Mouse (Mus musculus): ENCODE measurements around the gene Aldh3b1. TPM values are rescaled to one million over a fixed set of nuclear protein-coding genes. Genes with fewer than 3 reads are reported as not detected.

Aldh3b1 gene
- polyA plus RNA-seq, 1 experiment from 2014 or later, result 22.2 TPM

DNA sequence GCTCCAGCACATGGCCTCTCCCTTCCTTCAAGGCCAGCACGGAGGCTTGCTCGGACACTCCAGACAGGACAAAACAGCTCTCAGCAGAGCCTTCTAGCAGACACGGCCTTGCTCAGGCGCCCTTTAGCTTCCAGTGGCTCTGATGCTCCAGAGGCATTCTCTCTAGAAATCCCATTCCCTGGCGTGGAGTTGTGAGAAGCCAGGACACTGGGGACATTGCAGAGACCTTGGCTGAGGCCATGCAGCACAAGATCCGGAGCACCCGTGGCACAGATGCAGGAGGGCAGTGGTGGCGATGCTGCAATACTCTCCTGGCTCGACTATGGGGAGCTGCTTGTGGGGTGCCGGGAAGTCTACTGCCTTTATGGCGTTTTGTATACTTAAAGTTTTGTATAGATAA, 12.9 kb downstream of the Aldh3b1 start:
- in situ Hi-C loops (cut with MboI; ENCODE audit: low pct_unique_long_range_greater_than_20kb), result no loop called here
- CTCF ChIA-PET, result interaction anchor here (1.5 to 3.3 kb wide), 2 partner anchors 10 to 96 kb away, joined by 3 to 13 read pairs; partner anchors contain the start of gene Ndufv1
- ATAC-seq (no peak), DNase-seq (ENCODE audit: low read depth, low spot score) (no peak)
- no peak for TF ChIP-seq CTCF (IDR thresholded peaks at IDR 0.05)
- POLR2A ChIA-PET, result interaction anchor here (0.8 kb wide), 1 partner anchor 25 kb away, joined by 3 read pairs; no protein-coding TSS in a partner anchor
- H3K27me3 ChIP-seq, result no peaks in the 10 kb centered on the region

DNA sequence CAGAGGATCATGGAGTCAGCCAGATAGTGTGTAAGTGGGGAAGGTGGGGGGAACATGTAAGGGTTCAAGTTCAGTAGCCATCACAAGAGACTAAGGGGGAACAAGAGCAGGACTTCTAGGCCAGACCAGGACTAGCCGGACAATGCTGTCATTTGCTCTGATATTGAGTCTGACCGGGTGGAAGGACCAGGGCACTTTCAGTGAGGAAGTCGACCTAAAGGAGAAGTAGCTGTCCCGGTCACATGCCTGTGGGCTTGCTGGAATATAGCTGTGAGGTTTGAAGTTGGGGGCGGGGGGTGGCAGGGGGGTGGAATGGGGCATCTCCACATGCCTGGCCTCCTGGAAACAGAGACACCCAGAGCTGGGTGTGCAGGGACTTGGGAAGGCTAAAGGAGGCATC, 15.1 kb downstream of the Aldh3b1 start:
- no peaks in the 10 kb centered on the region for H3K27me3 ChIP-seq
- ATAC-seq, result no peak
- POLR2A ChIA-PET, result interaction anchor here (0.7 to 0.8 kb wide), 2 partner anchors 8 to 12 kb away, joined by 4 read pairs; no protein-coding TSS in a partner anchor
- CTCF ChIA-PET, result interaction anchor here (3.3 kb wide), 1 partner anchor 12 kb away, joined by 13 read pairs; no protein-coding TSS in a partner anchor
- no peak for DNase-seq (ENCODE audit: low read depth, low spot score)
- in situ Hi-C loops (cut with MboI; ENCODE audit: low pct_unique_long_range_greater_than_20kb), result no loop called here
- TF ChIP-seq CTCF (IDR thresholded peaks at IDR 0.05), result no peak

DNA sequence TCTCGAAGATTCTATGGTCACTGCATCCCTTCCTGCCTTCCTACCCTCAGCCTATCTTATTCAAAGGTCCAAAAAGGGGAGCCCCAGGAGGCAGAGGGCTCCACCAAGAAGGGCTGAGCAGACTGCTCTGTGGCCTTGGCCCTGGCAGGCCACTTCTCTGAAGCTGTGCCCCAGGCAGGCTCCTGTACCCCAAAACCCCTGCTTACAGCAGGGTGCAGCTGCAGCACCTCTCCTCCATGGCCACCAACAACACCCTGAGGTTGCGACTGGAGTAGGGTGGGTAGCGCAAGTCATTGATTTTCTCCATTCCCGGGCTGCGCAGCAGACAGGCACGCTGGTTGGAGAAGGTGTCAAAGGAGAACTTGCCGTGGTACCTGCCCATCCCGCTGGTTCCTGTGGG, 15.9 kb downstream of the Aldh3b1 start:
- ChIA-PET POLR2A (interaction anchor here (0.6 kb wide), 1 partner anchor 24 kb away, joined by 3 read pairs; no protein-coding TSS in a partner anchor), CTCF (interaction anchor here (1.6 to 3.3 kb wide), 2 partner anchors 13 to 77 kb away, joined by 3 to 13 read pairs; no protein-coding TSS in a partner anchor)
- DNase-seq (ENCODE audit: low read depth, low spot score) (no peak), ATAC-seq (no peak)
- no peak for TF ChIP-seq CTCF (IDR thresholded peaks at IDR 0.05)
- in situ Hi-C loops (cut with MboI; ENCODE audit: low pct_unique_long_range_greater_than_20kb), result no loop called here
- H3K27me3 ChIP-seq, result no peaks in the 10 kb centered on the region

DNA sequence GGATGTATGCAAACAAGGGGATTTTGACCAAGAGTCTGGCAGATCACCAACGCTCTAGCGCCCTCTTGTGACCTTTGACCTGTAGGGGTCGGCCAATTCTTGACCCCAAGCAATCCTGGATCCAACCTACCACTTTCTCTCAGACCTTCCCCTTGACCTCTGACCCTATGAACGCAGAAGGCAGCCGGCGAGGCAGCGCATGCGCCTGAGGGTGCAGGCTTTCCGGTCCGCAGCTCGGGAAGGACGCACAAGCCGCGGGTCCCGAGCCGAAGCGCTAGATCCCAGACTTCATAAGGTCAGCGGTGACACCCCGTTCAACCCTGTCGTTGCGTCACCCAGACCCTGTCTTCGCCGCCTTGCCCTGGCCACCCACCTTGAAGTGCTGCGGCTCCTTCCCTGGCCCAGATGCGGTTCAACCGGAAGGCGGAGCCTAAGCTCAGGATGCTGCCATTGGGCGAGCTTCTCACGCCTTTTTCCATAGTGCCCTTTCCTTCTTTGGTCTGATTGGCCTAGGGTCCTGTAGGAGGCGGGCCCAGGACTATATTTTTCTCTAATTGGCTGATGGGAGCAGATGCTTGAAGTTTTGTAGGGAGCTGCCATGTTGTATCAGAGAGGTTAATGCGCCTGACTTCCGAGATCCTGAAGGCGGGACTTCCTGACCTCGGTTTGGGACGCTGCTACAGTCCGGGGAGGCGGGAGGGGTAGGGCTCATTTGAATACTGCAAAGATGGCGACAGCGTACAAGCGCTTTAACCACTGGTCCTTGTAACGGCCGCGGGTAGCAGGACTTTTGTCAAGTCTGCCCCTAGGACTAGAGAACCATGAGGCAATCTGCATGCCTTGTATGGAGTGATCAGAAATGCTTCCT, 17.0 kb downstream of the Aldh3b1 start, which contains the start of gene Ndufs8:
Gene Ndufs8 (minus strand): TSS at position 438 of the 868 bp plus-strand sequence.
- ATAC-seq, result peak; percentile 92
- no peak for TF ChIP-seq CTCF (IDR thresholded peaks at IDR 0.05)

DNA sequence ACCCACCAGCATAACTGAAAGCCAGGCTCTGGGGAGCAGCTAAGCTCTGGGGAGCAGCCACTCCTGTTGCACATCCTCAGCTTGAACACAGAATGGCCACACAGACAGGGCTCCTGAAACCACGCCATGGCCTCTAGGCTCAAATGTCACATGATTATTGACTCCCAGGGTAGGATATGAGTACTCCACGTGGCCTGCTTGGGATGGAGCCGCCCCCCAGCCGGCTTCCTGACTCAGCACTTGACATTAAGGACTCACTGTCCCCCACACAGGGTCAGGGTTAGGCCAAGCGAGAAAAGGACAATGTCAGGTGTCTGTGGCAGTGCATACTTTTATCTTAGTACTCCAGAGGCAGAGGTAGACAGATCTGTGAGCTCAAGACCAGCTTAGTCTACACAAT, 19.4 kb downstream of the Aldh3b1 start:
- ATAC-seq (no peak), DNase-seq (ENCODE audit: low read depth, low spot score) (no peak)
- ChIA-PET CTCF (no interaction called here), POLR2A (no interaction called here)
- no peaks in the 10 kb centered on the region for H3K27me3 ChIP-seq
- in situ Hi-C loops (cut with MboI; ENCODE audit: low pct_unique_long_range_greater_than_20kb), result no loop called here
- TF ChIP-seq CTCF (IDR thresholded peaks at IDR 0.05), result no peak

More for the DNA sequence above, 17.0 kb downstream of the Aldh3b1 start, which contains the start of gene Ndufs8:
- no peaks in the 10 kb centered on the region for H3K27me3 ChIP-seq
- in situ Hi-C loops (cut with MboI; ENCODE audit: low pct_unique_long_range_greater_than_20kb), result no loop called here
- POLR2A ChIA-PET, result interaction anchor here (0.6 to 0.7 kb wide), 4 partner anchors 25 to 926 kb away, joined by 3 to 7 read pairs (median 4); no protein-coding TSS in a partner anchor
- CTCF ChIA-PET, result interaction anchor here (1.6 kb wide), 1 partner anchor 78 kb away, joined by 3 read pairs; no protein-coding TSS in a partner anchor
- DNase-seq (ENCODE audit: low read depth, low spot score), result peak; percentile 90

DNA sequence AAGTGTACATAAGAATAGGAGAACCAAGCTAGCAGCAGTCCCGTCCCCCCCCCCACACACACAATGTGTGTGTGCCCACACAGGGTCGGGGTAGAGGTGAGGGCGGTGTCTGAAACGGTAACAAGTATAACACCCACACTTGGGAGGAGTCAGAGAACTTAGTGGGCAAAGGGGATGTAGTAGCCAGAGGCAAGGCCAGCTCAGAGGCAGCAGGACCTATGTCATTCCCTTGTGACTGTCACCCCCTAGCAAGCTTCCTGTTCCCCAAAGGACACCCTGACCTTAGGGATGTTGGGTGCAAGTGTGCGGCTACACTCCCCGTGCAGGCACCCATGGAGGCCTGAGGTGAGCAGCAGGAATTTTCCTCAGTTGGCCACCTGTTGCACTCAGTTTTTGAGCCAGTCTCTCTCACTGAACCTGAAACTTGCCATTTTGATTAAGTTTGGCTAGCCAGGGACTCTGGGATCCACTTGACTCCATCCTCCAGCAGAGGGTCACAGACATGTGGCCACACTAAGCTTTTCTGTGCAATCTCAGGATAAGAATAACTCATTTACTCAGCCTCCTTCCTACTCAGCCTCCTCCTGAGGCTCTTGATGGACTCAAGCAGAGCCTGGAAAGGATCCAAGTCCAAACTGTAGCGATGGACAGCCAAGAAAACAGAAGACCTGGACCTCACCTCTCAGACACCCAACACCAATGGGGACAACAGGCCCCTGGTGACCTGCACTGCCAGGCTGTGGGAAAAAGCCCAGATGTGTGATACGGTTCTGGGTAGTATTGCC, 21.5 kb downstream of the Aldh3b1 start:
- CTCF ChIA-PET, result interaction anchor here (0.9 to 1.2 kb wide), 2 partner anchors 18 to 39 kb away, joined by 3 read pairs; no protein-coding TSS in a partner anchor
- ATAC-seq (no peak), DNase-seq (ENCODE audit: low read depth, low spot score) (no peak)
- POLR2A ChIA-PET, result interaction anchor here (0.8 to 1.2 kb wide), 3 partner anchors 14 to 76 kb away, joined by 3 to 5 read pairs (median 3); partner anchors contain the start of gene Chka
- H3K27me3 ChIP-seq, result no peaks in the 10 kb centered on the region
- TF ChIP-seq CTCF (IDR thresholded peaks at IDR 0.05), result no peak
- in situ Hi-C loops (cut with MboI; ENCODE audit: low pct_unique_long_range_greater_than_20kb), result no loop called here

DNA sequence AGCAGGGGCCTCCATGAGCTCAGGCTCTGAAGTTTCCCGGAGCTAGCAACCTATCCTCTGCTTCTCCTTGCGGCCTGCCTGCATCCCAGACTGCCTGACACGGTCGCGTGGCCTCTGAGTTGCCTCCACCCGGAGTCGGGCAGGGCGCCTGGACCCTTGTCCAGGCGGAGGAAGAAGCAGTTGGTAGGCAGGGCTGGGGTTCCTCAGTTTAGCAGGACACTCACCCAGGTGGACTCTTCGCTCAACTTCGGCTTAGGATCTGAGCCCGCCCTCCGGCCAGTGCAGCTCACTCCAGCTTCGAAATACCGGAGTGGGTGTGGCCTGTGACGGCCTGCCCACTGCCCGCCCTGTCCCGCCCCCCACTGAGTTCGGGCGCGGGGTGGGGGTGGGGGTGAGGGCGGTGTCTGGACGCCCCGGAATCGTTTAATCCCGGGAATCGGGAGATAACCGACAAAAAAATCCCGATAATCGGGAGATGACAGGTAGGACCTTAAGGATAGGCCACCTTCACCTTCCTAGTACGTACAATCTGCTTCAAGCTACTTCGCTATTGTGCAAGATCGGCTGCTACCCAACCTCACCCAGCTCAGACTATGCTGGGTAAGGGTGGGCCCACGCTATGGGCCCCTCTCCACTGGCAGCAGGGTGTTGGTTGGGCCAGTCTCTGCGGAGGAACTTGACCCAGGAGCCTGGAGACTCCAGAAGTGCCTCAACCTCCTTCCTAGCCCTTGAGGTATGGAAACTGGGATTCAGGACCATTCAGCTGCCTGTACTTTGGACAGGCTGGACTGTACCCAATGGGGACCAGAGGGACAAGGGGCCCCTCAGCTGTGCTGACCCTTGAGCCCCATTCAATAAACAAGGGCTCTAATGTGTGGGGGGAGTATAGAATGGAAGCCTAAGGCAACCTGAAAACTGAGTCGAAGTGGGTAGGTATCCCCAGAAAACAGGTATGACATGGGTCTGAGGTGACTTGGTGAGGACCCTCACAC, 22.5 kb downstream of the Aldh3b1 start, which contains the start of gene Tcirg1:
Gene Tcirg1 (minus strand): TSS at position 339 of the 992 bp plus-strand sequence.
- H3K27me3 ChIP-seq, result no peaks in the 10 kb centered on the region
- DNase-seq (ENCODE audit: low read depth, low spot score) (peak; percentile 38), ATAC-seq (peak; percentile 58)
- in situ Hi-C loops (cut with MboI; ENCODE audit: low pct_unique_long_range_greater_than_20kb), result no loop called here
- TF ChIP-seq CTCF (IDR thresholded peaks at IDR 0.05), result no peak
- ChIA-PET POLR2A (interaction anchor here (0.8 to 1.4 kb wide), 5 partner anchors 10 to 77 kb away, joined by 3 to 5 read pairs (median 3); partner anchors contain the start of gene Chka), CTCF (interaction anchor here (0.7 to 1.2 kb wide), 3 partner anchors 19 to 40 kb away, joined by 3 read pairs; no protein-coding TSS in a partner anchor)

DNA sequence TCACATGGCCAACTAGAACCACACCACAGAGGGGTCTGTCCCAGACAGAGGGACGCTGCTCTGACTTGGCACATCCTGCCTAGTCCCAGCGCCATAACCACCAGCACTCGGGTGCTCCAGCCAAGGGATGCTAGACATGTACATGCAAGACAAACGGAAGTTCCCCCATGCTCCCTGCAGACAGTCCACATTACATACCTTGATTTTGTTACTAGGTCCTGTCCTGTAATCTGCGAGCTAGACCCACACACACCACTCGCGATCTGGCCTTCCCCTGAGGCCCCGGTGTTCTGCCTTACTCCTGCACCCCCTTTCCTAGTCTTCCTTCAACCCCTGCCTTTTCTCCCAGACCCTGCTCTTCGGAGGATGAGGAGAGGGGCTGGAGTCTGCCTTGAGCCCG, 23.3 kb downstream of the Aldh3b1 start:
- TF ChIP-seq CTCF (IDR thresholded peaks at IDR 0.05), result no peak
- CTCF ChIA-PET, result interaction anchor here (0.7 kb wide), 1 partner anchor 20 kb away, joined by 3 read pairs; no protein-coding TSS in a partner anchor
- DNase-seq (ENCODE audit: low read depth, low spot score) (no peak), ATAC-seq (no peak)
- no peaks in the 10 kb centered on the region for H3K27me3 ChIP-seq
- in situ Hi-C loops (cut with MboI; ENCODE audit: low pct_unique_long_range_greater_than_20kb), result no loop called here
- POLR2A ChIA-PET, result interaction anchor here (1.4 to 2.4 kb wide), 3 partner anchors 11 to 20 kb away, joined by 5 to 9 read pairs (median 6); no protein-coding TSS in a partner anchor

All from Patski (cell line).